Mouse (Mus musculus) embryonic facial prominence, embryonic 13.5 days (tissue): Measurements from ENCODE around the gene Map3k20. TPM values are rescaled to one million over a fixed set of nuclear protein-coding genes. Genes with fewer than 3 reads are reported as not detected.

Experiments used
- ATAC-seq: fragments of 200-750 bp; cut with Nextera tagmentation; 2 replicates; pipeline ENCODE4 v1.8.0; 2017; ENCODE audit warnings: low read depth; ENCODE audit not compliant: insufficient number of reproducible peaks, insufficient read depth, low FRiP score, low TSS enrichment
- H3K27ac ChIP-seq: fragments of 300-500 bp; sonication (generic); 2 replicates; pipeline ENCODE4 v1.5.1; 2015; ENCODE audit warnings: moderate library complexity, mild to moderate bottlenecking, inconsistent platforms
- H3K27me3 ChIP-seq: fragments of 300-500 bp; sonication (generic); 2 replicates; pipeline ENCODE4 v1.6.1; 2015; ENCODE audit warnings: mild to moderate bottlenecking, inconsistent platforms
- H3K36me3 ChIP-seq: fragments of 300-500 bp; sonication (generic); 2 replicates; pipeline ENCODE4 v1.6.1; 2015; ENCODE audit warnings: mild to moderate bottlenecking, inconsistent platforms
- H3K4me1 ChIP-seq: fragments of 300-500 bp; sonication (generic); 2 replicates; pipeline ENCODE4 v1.6.1; 2015; ENCODE audit warnings: inconsistent platforms
- H3K4me2 ChIP-seq: fragments of 300-500 bp; sonication (generic); 2 replicates; pipeline ENCODE4 v1.6.1; 2015; ENCODE audit warnings: moderate library complexity, mild to moderate bottlenecking, inconsistent platforms
- H3K4me3 ChIP-seq: fragments of 300-500 bp; sonication (generic); 2 replicates; pipeline ENCODE4 v1.5.1; 2015; ENCODE audit warnings: mild to moderate bottlenecking, inconsistent platforms
- H3K9ac ChIP-seq: fragments of 300-500 bp; sonication (generic); 2 replicates; pipeline ENCODE4 v1.6.1; 2015; ENCODE audit warnings: mild to moderate bottlenecking, inconsistent platforms
- H3K9me3 ChIP-seq: fragments of 300-500 bp; sonication (generic); 2 replicates; pipeline ENCODE4 v1.6.1; 2016; ENCODE audit warnings: inconsistent platforms
- WGBS: fragments of 180-500 bp; shearing (Covaris S2); methylation state at CpG from one replicate; pipeline ENCODE4 v1.1.7; 2015; ENCODE audit warnings: mixed read lengths; 5-methylcytosine and 5-hydroxymethylcytosine counted together
- polyA plus RNA-seq: library from polyadenylated mRNA; unstranded; fragments of >200 nt; fragmentation: Nextera tagmentation; extraction: Ambion mirVana; gene quantifications from 2 replicates; pipeline ENCODE4 v1.2.1, GENCODE M21; 2015

The Map3k20 gene
- polyA plus RNA-seq, 1 experiment from 2014 or later, result 17.6 TPM

- WGBS, result 1% methylated on average over 7 of the region's 7 CpGs
- no peaks in the 10 kb centered on the region for H3K9me3 ChIP-seq
- peaks cover 10% of the 10 kb centered on the region for H3K36me3 ChIP-seq
- peak overlapping the region; percentile 85 for H3K4me3 ChIP-seq
- peaks cover 40% of the 10 kb centered on the region for H3K4me1 ChIP-seq
- ATAC-seq, result no peak
- peak overlapping the region; percentile 76 for H3K4me2 ChIP-seq
- peak overlapping the region; percentile 93 for H3K27ac ChIP-seq
- H3K9ac ChIP-seq, result peak overlapping the region; percentile 84
- 0 out of 2 replicates have a peak, but pooled peaks cover 5% of the 10 kb centered on the region for H3K27me3 ChIP-seq
Observed at GRCm38 (mm10) chr2:72475423-72475796, 190.0 kb downstream of the Map3k20 start.

GRCm38 (mm10) chr2:72475797-72476485, 190.5 kb downstream of the Map3k20 start, which contains the start of gene Cdca7:
Cdca7 (plus strand) TSS chr2:72476159.
- peak within 1 kb of the TSS; percentile 76 for H3K4me2 ChIP-seq
- peak within 1 kb of the TSS; percentile 85 for H3K4me3 ChIP-seq
- ATAC-seq, result peak; percentile 83
- H3K27me3 ChIP-seq, result 0 out of 2 replicates have a peak, but pooled peaks cover 5% of the 10 kb centered on the region
- H3K4me1 ChIP-seq, result peaks cover 40% of the 10 kb centered on the region
- WGBS, result under 1% methylated on average over 58 of the region's 58 CpGs
- peak within 1 kb of the TSS; percentile 93 for H3K27ac ChIP-seq
- peaks cover 15% of the 10 kb centered on the region for H3K36me3 ChIP-seq
- H3K9ac ChIP-seq, result peak within 1 kb of the TSS; percentile 84
- no peaks in the 10 kb centered on the region for H3K9me3 ChIP-seq

DNA sequence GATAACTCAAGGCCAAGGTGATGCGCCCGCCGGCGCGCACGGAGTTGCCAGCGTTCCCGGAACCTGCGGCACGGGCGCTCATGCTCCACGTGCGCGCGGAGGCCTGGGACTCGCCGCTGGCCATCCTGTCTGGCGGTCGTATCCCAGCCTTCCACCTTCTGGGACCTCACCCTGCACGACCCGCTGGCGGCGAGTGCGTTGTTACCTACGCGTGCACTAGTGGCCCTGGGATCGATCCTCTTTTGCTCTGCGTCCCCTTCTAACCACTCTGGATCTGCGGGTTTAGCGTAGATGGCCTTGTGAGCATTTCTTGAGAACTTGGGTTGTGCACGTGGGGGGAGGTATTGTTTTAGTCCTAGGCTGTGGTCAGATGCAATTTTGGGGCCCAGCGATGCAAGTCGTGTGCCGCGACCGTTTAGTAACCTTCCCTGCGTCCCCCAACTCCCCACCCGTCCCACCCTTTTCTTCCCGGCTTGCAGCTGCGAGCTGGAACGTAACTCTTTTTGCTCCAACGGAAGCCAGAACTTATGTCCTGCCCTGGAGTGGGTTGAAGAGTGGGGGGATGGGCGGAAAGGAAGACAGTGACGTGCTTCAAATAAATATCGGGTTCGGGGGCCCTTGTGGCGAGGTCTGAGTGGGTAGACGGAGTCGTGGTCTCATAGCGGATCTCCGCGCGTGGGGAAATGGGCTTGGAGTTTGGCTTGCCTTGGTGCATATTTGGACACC, 191.2 kb downstream of the Map3k20 start:
- Histone ChIP-seq H3K4me1 (peaks cover 35% of the 10 kb centered on the region), H3K27me3 (0 out of 2 replicates have a peak, but pooled peaks cover 5% of the 10 kb centered on the region), H3K27ac (peak overlapping the region; percentile 93), H3K9ac (peak overlapping the region; percentile 84), H3K9me3 (no peaks in the 10 kb centered on the region), H3K36me3 (peaks cover 19% of the 10 kb centered on the region), H3K4me2 (peak overlapping the region; percentile 76), H3K4me3 (peak overlapping the region; percentile 85)
- under 1% methylated on average over 53 of the region's 53 CpGs for WGBS
- peak; percentile 65 for ATAC-seq

DNA sequence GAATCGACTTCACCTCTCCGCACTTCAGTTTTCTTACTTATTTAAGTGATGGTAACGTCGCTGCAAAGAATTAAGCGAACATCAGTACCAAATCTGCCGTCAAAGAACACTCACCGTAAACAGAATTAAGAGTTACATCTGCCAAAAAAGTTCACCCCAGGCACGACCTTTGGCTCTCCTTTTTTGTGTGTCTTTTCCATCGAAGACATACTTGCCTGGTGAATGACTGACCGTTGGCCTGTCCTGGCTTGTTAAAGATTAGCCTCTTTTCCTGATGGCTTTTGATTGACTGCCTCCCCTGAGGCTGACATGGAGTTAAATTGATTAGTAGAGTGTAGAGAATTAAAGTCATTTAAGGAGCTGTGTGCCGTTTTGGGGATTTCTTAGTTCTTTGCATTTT, 191.8 kb downstream of the Map3k20 start:
- H3K4me1 ChIP-seq, result peaks cover 32% of the 10 kb centered on the region
- H3K4me2 ChIP-seq, result peak overlapping the region; percentile 76
- H3K9ac ChIP-seq, result peak overlapping the region; percentile 84
- ATAC-seq, result no peak
- H3K27ac ChIP-seq, result peak overlapping the region; percentile 93; the same call in 1 of the 2 replicates
- no peaks in the 10 kb centered on the region for H3K9me3 ChIP-seq
- WGBS, result 2% methylated on average over 11 of the region's 11 CpGs
- H3K27me3 ChIP-seq, result 0 out of 2 replicates have a peak, but pooled peaks cover 5% of the 10 kb centered on the region
- H3K36me3 ChIP-seq, result peaks cover 25% of the 10 kb centered on the region
- peak overlapping the region; percentile 85 for H3K4me3 ChIP-seq

DNA sequence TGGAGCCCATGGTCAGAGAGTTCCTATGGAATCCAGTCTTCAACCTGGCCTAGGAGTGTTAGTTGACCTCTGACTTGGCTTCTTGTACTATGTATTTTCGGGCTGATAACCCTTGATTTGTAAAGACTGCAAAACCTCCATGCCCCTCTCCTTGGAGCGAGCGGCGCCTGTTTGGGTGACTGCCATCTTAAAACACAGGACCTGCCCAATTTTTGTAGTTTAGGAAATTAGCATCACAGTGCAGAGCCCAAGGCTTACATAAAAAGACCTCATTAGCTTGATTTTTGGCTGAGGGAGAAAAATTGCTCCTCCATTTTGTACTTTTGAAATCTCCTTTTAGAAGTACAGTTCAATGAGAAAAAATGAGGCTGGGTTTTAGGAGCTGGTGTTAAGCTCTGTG, 192.7 kb downstream of the Map3k20 start:
- Histone ChIP-seq H3K27me3 (0 out of 2 replicates have a peak, but pooled peaks cover 5% of the 10 kb centered on the region), H3K9me3 (no peaks in the 10 kb centered on the region), H3K4me3 (peak overlapping the region; percentile 85), H3K9ac (no peak overlapping the region), H3K4me2 (peak overlapping the region; percentile 76), H3K27ac (no peak overlapping the region; the same call in 1 of the 2 replicates), H3K36me3 (peaks cover 35% of the 10 kb centered on the region), H3K4me1 (peaks cover 32% of the 10 kb centered on the region)
- 88% methylated on average over 4 of the region's 4 CpGs for WGBS
- no peak for ATAC-seq

- H3K27ac ChIP-seq, result no peak overlapping the region
- H3K36me3 ChIP-seq, result peaks cover 42% of the 10 kb centered on the region
- H3K27me3 ChIP-seq, result 0 out of 2 replicates have a peak, but pooled peaks cover 2% of the 10 kb centered on the region
- WGBS, result 76% methylated on average over 13 of the region's 13 CpGs
- ATAC-seq, result no peak
- peaks cover 32% of the 10 kb centered on the region for H3K4me1 ChIP-seq
- no peak overlapping the region; the same call in 1 of the 2 replicates for H3K4me3 ChIP-seq
- H3K9ac ChIP-seq, result no peak overlapping the region
- no peaks in the 10 kb centered on the region for H3K9me3 ChIP-seq
- H3K4me2 ChIP-seq, result peak overlapping the region; percentile 76
Observed at GRCm38 (mm10) chr2:72478921-72479320, 193.5 kb downstream of the Map3k20 start.

DNA sequence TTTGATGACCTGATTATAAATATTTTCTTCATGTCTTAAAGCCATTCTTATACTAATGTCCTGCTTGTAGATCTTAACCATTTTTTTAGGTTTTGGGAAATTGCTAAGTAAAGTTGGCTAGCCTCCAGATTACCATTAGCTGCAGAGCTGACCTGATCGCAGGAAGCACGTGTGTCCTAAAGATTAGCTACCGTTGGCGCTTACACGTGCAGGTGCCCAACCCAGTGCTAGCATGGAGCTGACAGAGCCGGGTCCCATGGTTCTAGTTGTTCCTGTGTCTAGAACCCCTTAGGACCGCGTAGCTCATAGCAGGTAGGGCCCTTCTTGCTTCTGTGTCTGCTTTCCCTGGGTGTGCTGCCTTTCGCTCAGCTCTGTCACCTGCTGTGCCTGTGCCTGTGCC, 194.4 kb downstream of the Map3k20 start:
- Histone ChIP-seq H3K9me3 (no peaks in the 10 kb centered on the region), H3K9ac (no peak overlapping the region), H3K4me2 (no peak overlapping the region), H3K4me3 (no peak overlapping the region), H3K36me3 (peaks cover 51% of the 10 kb centered on the region), H3K4me1 (peaks cover 30% of the 10 kb centered on the region), H3K27ac (no peak overlapping the region), H3K27me3 (no peaks in the 10 kb centered on the region)
- no peak for ATAC-seq
- 92% methylated on average over 9 of the region's 9 CpGs for WGBS

DNA sequence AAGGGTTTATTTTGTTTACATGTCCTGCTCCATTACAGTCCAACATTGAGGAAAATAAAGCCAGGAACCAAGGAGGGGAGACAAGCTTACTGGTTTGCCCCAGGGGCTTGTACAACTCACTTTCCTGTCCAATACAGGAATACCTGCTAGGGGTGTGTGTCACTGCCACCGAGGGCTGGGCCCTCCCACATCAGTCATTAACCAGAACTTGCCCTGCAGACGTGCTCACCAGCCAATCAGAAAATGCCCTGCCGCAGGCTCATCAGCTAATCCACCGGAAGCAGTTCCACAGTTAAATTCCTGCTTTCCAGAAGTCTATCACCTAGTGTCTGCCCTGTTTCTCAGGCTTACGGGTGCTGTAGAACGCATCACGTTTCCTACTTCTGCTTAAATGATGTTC, 206.2 kb downstream of the Map3k20 start:
- Histone ChIP-seq H3K4me2 (no peak overlapping the region), H3K27me3 (no peaks in the 10 kb centered on the region), H3K36me3 (peaks cover 9% of the 10 kb centered on the region; the same call in 1 of the 2 replicates), H3K9me3 (no peaks in the 10 kb centered on the region), H3K27ac (no peak overlapping the region), H3K4me1 (peaks cover 6% of the 10 kb centered on the region), H3K4me3 (no peak overlapping the region), H3K9ac (no peak overlapping the region)
- ATAC-seq, result no peak
- 37% methylated on average over 7 of the region's 7 CpGs for WGBS

Other genes with a start within 250 kb of the Map3k20 start
- gene Cdca7, start 190.5 kb downstream of the Map3k20 start, polyA plus RNA-seq, result 159 and 162 TPM in 2 replicates